Mouse (Mus musculus) ES-E14 (cell line): ENCODE results near the gene Slc1a1. TPM values are rescaled to one million over a fixed set of nuclear protein-coding genes. Genes with fewer than 3 reads are reported as not detected.

Experiments
- DNase-seq: peaks from one replicate; pipeline ENCODE4 v3.0.0-alpha.2; 2013; ENCODE audit warnings: low read depth, low spot score
- H3K27ac ChIP-seq: 2 replicates; pipeline ENCODE4 v1.5.1; 2012; ENCODE audit warnings: low read depth, mild to moderate bottlenecking, low read length, moderate library complexity, mixed read lengths; ENCODE audit not compliant: poor library complexity, insufficient read depth, severe bottlenecking
- H3K36me3 ChIP-seq: 2 replicates; pipeline ENCODE4 v1.6.1; 2012; ENCODE audit warnings: mild to moderate bottlenecking, low read length, moderate library complexity, mixed read lengths; ENCODE audit not compliant: control insufficient read depth, poor library complexity, insufficient read depth, severe bottlenecking
- H3K4me1 ChIP-seq, 2 experiments: fragments of 150-350 bp in 1 of 2; sonication (generic) in 1 of 2; 2 replicates each; pipeline ENCODE4 v1.6.1; 2012; ENCODE audit warnings: low read length in 2 of 2, mild to moderate bottlenecking in 1 of 2, mixed read lengths in 1 of 2; ENCODE audit not compliant: control insufficient read depth in 2 of 2, insufficient read depth in 2 of 2, poor library complexity in 1 of 2
- H3K4me3 ChIP-seq, 2 experiments: fragments of 150-350 bp in 1 of 2; sonication (generic) in 1 of 2; 2 replicates each; pipeline ENCODE4 v1.5.1; 2012; ENCODE audit warnings: low read length in 2 of 2, low read depth in 1 of 2, mild to moderate bottlenecking in 1 of 2, mixed read lengths in 1 of 2; ENCODE audit not compliant: insufficient read depth in 1 of 2, poor library complexity in 1 of 2, severe bottlenecking in 1 of 2
- H3K9ac ChIP-seq: 2 replicates; pipeline ENCODE4 v1.6.1; 2012; ENCODE audit warnings: low read depth, mild to moderate bottlenecking, low read length, mixed read lengths; ENCODE audit not compliant: poor library complexity, insufficient read depth, severe bottlenecking
- H3K9me3 ChIP-seq: fragments of 150-350 bp; sonication (generic); 2 replicates; pipeline ENCODE4 v1.6.1; 2012; ENCODE audit warnings: low read depth, mild to moderate bottlenecking, low read length; ENCODE audit not compliant: control insufficient read depth, insufficient read depth
- CHD2 ChIP-seq: IDR thresholded peaks from 2 replicates; pipeline ENCODE4 v1.6.1; 2014; ENCODE audit warnings: mild to moderate bottlenecking, low read depth, low read length, inconsistent platforms
- HCFC1 ChIP-seq: IDR thresholded peaks from 2 replicates; pipeline ENCODE4 v1.6.1; 2012; ENCODE audit warnings: low read length, inconsistent platforms, borderline replicate concordance; ENCODE audit not compliant: insufficient read depth
- MAFK ChIP-seq: IDR thresholded peaks from 2 replicates; pipeline ENCODE4 v1.6.1; 2014; ENCODE audit warnings: mild to moderate bottlenecking, low read depth, low read length, inconsistent platforms; ENCODE audit not compliant: insufficient read depth
- ZC3H11A ChIP-seq: IDR thresholded peaks from 2 replicates; pipeline ENCODE4 v1.6.1; 2012; ENCODE audit warnings: low read depth, mild to moderate bottlenecking, inconsistent platforms, low read length, borderline replicate concordance
- ZNF384 ChIP-seq: IDR thresholded peaks from 2 replicates; pipeline ENCODE4 v1.6.1; 2012; ENCODE audit warnings: low read depth, low read length, inconsistent platforms
- in situ Hi-C, 2 experiments: fragments of 600-800 bp; cut with MboI; formaldehyde crosslinking; loops; one replicate each; pipeline ENCODE4 v1.15.1; 2025; ENCODE audit warnings: low sequenced_read_pairs in 2 of 2, inconsistent platforms in 1 of 2; ENCODE audit not compliant: unreplicated experiment in 2 of 2
- total RNA-seq: library from RNA; depleted of rRNA; stranded (reverse); fragments of 300-350 nt; gene quantifications from 2 replicates; pipeline ENCODE4 v1.2.3, GENCODE M21; 2012

Gene Slc1a1
- total RNA-seq, 1 experiment, result 5.0 TPM

DNA sequence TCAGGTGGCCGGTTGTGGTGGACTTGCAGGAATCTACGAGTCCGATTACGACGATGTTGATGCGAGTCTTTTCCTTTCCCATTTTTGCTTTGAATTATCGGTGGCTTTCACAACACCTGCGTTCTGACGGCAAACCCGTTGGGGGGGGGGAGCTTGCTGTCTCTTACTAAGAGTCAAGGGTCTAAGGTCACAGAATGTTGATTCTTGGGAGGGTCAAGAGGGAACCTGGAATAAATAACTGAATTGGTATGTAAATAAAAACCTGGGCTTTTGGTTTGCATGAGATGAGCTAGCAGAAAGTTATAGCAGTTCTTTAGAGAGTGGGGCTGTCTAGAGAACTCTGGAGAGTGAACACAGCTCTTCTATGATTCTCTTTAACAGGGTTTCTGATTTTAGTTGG is 28.8 kb downstream of the Slc1a1 start:
- TF ChIP-seq ZC3H11A (no peak), MAFK (no peak)
- no peak overlapping the region for H3K4me3 ChIP-seq
- no peaks in the 10 kb centered on the region for H3K9me3 ChIP-seq
- no peak for DNase-seq
- in situ Hi-C loops, result no loop called here
- no peaks in the 10 kb centered on the region for H3K36me3 ChIP-seq
- H3K4me1 ChIP-seq, result no peaks in the 10 kb centered on the region
- no peak overlapping the region for H3K27ac ChIP-seq
- H3K9ac ChIP-seq, result no peak overlapping the region

DNA sequence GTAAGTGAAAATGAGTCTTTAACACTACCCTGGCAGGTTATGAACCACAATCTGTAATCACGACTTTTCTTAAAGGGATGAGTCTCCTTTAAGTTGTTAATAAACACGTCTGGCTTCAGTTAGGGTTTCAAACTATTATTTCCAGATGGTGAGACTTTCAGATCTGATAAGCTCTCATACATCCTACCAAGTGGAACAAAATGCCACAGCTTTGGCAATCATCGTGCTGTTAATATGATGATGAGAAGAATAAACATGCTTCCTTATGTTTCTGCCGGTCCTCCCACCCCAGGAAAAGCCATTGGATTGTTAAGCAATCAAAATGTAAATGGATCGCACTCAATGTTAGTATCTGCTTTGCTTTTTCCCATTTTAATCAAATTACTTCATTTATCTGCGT is 30.1 kb downstream of the Slc1a1 start:
- H3K27ac ChIP-seq, result no peak overlapping the region
- no peak overlapping the region for H3K4me3 ChIP-seq
- no peaks in the 10 kb centered on the region for H3K36me3 ChIP-seq
- no peaks in the 10 kb centered on the region for H3K9me3 ChIP-seq
- DNase-seq, result no peak
- TF ChIP-seq ZNF384 (no peak), ZC3H11A (no peak), CHD2 (no peak), HCFC1 (no peak), MAFK (no peak)
- H3K4me1 ChIP-seq, result no peaks in the 10 kb centered on the region
- in situ Hi-C loops, result no loop called here
- H3K9ac ChIP-seq, result no peak overlapping the region

DNA sequence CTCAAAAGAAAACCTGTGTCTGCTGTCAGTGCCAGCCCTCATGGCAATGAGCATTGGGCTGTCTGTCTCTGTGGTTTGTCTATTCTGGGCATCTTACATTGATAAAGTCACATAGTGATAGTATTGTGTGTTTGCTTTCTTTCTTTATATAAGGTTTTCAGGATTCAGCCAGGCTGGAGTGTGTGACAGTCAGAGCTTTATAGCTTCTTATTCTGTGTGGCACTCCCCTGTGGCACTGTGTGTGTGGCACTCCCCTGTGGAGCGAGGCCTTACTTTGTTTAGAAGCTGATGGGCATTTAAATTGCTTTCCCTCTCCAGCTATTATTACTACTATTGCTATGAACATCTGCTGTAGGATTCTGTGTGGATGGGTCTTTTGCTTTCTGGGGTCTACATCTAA is 30.7 kb downstream of the Slc1a1 start:
- no peaks in the 10 kb centered on the region for H3K4me1 ChIP-seq
- in situ Hi-C loops, result no loop called here
- no peak overlapping the region for H3K9ac ChIP-seq
- H3K4me3 ChIP-seq, result no peak overlapping the region
- TF ChIP-seq ZNF384 (no peak), MAFK (no peak), CHD2 (no peak), ZC3H11A (no peak), HCFC1 (no peak)
- H3K36me3 ChIP-seq, result no peaks in the 10 kb centered on the region
- no peaks in the 10 kb centered on the region for H3K9me3 ChIP-seq
- H3K27ac ChIP-seq, result no peak overlapping the region
- DNase-seq, result no peak

DNA sequence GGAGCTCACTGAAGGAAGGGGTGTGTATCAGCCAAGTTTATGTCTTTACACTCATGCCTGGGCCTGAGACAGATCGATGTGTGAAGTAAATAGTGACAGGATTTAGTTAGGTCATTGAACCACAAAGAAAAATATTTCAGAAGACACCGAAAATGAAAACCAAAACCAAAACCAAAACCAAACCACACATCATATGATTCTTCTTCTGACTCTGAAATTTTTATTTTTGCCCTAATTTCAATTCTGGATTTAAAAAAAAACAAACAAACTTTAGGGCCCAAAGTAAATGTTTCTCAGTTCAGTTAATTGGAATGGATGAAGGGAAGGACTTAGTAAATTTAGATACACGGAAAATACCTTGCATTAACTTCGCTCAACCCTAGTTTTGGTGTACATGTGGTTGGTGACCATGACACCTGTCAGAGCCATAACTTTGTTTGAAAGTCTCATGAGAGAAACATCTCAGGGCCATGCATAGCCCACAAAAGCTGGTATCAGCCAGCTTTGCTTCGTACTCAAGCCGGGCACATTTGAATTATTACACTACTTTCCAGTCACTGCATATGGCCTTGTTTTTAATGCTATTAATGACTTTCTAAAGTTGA is 34.5 kb downstream of the Slc1a1 start:
- no peak for DNase-seq
- H3K9me3 ChIP-seq, result no peaks in the 10 kb centered on the region
- H3K4me3 ChIP-seq, result no peak overlapping the region
- no peak overlapping the region for H3K27ac ChIP-seq
- H3K9ac ChIP-seq, result no peak overlapping the region
- H3K36me3 ChIP-seq, result no peaks in the 10 kb centered on the region
- H3K4me1 ChIP-seq, result no peaks in the 10 kb centered on the region
- TF ChIP-seq HCFC1 (no peak), MAFK (no peak), ZC3H11A (no peak), CHD2 (no peak), ZNF384 (no peak)
- in situ Hi-C loops, result no loop called here

DNA sequence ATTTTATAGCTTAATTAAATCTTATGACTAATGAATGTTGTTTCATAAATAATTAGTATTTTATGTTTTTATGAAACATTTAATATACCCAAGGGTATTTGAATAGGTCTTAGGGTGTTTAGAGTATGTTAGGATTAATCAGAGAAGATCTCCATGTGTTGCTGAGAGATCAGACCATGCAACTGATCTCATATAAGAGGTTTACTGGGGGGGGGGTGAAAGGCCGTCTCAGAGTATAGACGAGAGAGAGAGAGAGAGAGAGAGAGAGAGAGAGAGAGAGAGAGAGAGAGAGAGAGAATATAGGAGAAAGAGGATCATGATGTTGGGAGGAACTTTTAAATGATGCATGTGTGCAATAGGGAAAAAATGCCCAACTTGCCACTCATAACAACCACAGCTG is 35.5 kb downstream of the Slc1a1 start:
- no peak overlapping the region for H3K27ac ChIP-seq
- DNase-seq, result no peak
- no peaks in the 10 kb centered on the region for H3K36me3 ChIP-seq
- H3K9ac ChIP-seq, result no peak overlapping the region
- no peak overlapping the region for H3K4me3 ChIP-seq
- no peaks in the 10 kb centered on the region for H3K4me1 ChIP-seq
- in situ Hi-C loops, result no loop called here
- TF ChIP-seq ZNF384 (no peak), HCFC1 (no peak), CHD2 (no peak), ZC3H11A (no peak), MAFK (no peak)
- H3K9me3 ChIP-seq, result no peaks in the 10 kb centered on the region
